Mouse (Mus musculus) MEL (cell line): ENCODE results near the gene Ptges3. TPM values are rescaled to one million over a fixed set of nuclear protein-coding genes. Genes with fewer than 3 reads are reported as not detected.
A peak's percentile ranks its signal among the peaks of the same experiment; 100 is the strongest.

Experiments
- DNase-seq: peaks from one replicate; pipeline ENCODE4 v3.0.0; 2011; ENCODE audit warnings: low read depth, low spot score
- H3K27ac ChIP-seq: 2 replicates; pipeline ENCODE4 v1.5.1; 2012; ENCODE audit warnings: low read depth, mild to moderate bottlenecking, control low read depth, low read length, moderate library complexity; ENCODE audit not compliant: control insufficient read depth
- H3K27me3 ChIP-seq, 2 experiments: fragments of 150-350 bp in 1 of 2; sonication (generic) in 1 of 2; 2 replicates each; pipeline ENCODE4 v1.6.1; 2012; ENCODE audit warnings: low read length in 2 of 2, mild to moderate bottlenecking in 2 of 2, improper control_type of control experiment in 1 of 2, moderate library complexity in 1 of 2; ENCODE audit not compliant: insufficient read depth in 2 of 2, control insufficient read depth in 1 of 2
- H3K36me3 ChIP-seq, 2 experiments: 2 replicates each; pipeline ENCODE4 v1.6.1; 2012 to 2014; ENCODE audit warnings: low read length in 2 of 2, improper control_type of control experiment in 1 of 2, inconsistent platforms in 1 of 2, mild to moderate bottlenecking in 1 of 2; ENCODE audit not compliant: insufficient read depth in 2 of 2, control insufficient read depth in 1 of 2
- H3K4me1 ChIP-seq, 2 experiments: fragments of 150-350 bp in 1 of 2; sonication (generic) in 1 of 2; 2 replicates each; pipeline ENCODE4 v1.6.1; 2012; ENCODE audit warnings: low read length in 2 of 2, improper control_type of control experiment in 1 of 2, mild to moderate bottlenecking in 1 of 2; ENCODE audit not compliant: insufficient read depth in 2 of 2, control insufficient read depth in 1 of 2
- H3K4me3 ChIP-seq, 2 experiments: fragments of 150-350 bp in 1 of 2; sonication (generic) in 1 of 2; 2 replicates each; pipeline ENCODE4 v1.5.1; 2012; ENCODE audit warnings: low read depth in 2 of 2, low read length in 2 of 2, mild to moderate bottlenecking in 2 of 2, moderate library complexity in 2 of 2, control low read depth in 1 of 2, improper control_type of control experiment in 1 of 2; ENCODE audit not compliant: control insufficient read depth in 1 of 2, insufficient read depth in 1 of 2
- H3K79me2 ChIP-seq: 2 replicates; pipeline ENCODE4 v1.6.1; 2012; ENCODE audit warnings: mild to moderate bottlenecking, low read length, moderate library complexity; ENCODE audit not compliant: control insufficient read depth, poor library complexity, insufficient read depth
- H3K9ac ChIP-seq: 2 replicates; pipeline ENCODE4 v1.6.1; 2012; ENCODE audit warnings: low read depth, mild to moderate bottlenecking, control low read depth, low read length, moderate library complexity; ENCODE audit not compliant: control insufficient read depth, poor library complexity, severe bottlenecking
- H3K9me3 ChIP-seq: fragments of 150-350 bp; sonication (generic); replicated peaks from 2 replicates; pipeline ENCODE4 v1.6.1; 2012; ENCODE audit warnings: mild to moderate bottlenecking, low read length, improper control_type of control experiment, moderate library complexity; ENCODE audit not compliant: insufficient read depth
- CHD1 ChIP-seq: IDR thresholded peaks from 2 replicates; pipeline ENCODE4 v1.6.1; 2012; ENCODE audit warnings: low read depth, mild to moderate bottlenecking, inconsistent platforms, low read length, improper control_type of control experiment
- CHD2 ChIP-seq: IDR thresholded peaks from 2 replicates; pipeline ENCODE4 v1.6.1; 2011; ENCODE audit warnings: low read length, improper control_type of control experiment
- CTCF ChIP-seq, 3 experiments: IDR thresholded peaks in 2 of 3; conservative IDR thresholded peaks in 1 of 3; 2 replicates each; pipeline ENCODE4 v1.5.1; 2011 to 2012; ENCODE audit warnings: low read length in 3 of 3, low read depth in 2 of 3, mild to moderate bottlenecking in 2 of 3, improper control_type of control experiment in 1 of 3, inconsistent platforms in 1 of 3, mixed read lengths in 1 of 3, moderate library complexity in 1 of 3; ENCODE audit not compliant: control insufficient read depth in 1 of 3, insufficient read depth in 1 of 3, poor library complexity in 1 of 3, severe bottlenecking in 1 of 3
- E2F4 ChIP-seq: IDR thresholded peaks from 2 replicates; pipeline ENCODE4 v1.6.1; 2011; ENCODE audit warnings: low read depth, low read length, improper control_type of control experiment, borderline replicate concordance
- ELF1 ChIP-seq: IDR thresholded peaks from 2 replicates; pipeline ENCODE4 v1.6.1; 2014; ENCODE audit warnings: low read depth, mild to moderate bottlenecking, inconsistent platforms, low read length, improper control_type of control experiment, moderate library complexity
- EP300 ChIP-seq, 2 experiments: IDR thresholded peaks; 2 replicates each; pipeline ENCODE4 v1.6.1; 2011; ENCODE audit warnings: improper control_type of control experiment in 2 of 2, low read length in 2 of 2, low read depth in 1 of 2, mild to moderate bottlenecking in 1 of 2
- ETS1 ChIP-seq: IDR thresholded peaks from 2 replicates; pipeline ENCODE4 v1.6.1; 2012; ENCODE audit warnings: low read depth, mild to moderate bottlenecking, inconsistent platforms, low read length, improper control_type of control experiment, moderate library complexity
- GABPA ChIP-seq: IDR thresholded peaks from 2 replicates; pipeline ENCODE4 v1.6.1; 2012; ENCODE audit warnings: low read depth, mild to moderate bottlenecking, inconsistent platforms, low read length, improper control_type of control experiment, moderate library complexity
- HCFC1 ChIP-seq: IDR thresholded peaks from 2 replicates; pipeline ENCODE4 v1.6.1; 2012; ENCODE audit warnings: low read depth, mild to moderate bottlenecking, inconsistent platforms, low read length, improper control_type of control experiment, moderate library complexity
- JUND ChIP-seq: IDR thresholded peaks from 2 replicates; pipeline ENCODE4 v1.6.1; 2011; ENCODE audit warnings: low read depth, mild to moderate bottlenecking, improper control_type of control experiment, low read length
- KAT2A ChIP-seq: conservative IDR thresholded peaks from 2 replicates; pipeline ENCODE4 v1.6.1; 2012; ENCODE audit warnings: low read depth, low read length, improper control_type of control experiment, inconsistent platforms
- MAFK ChIP-seq: IDR thresholded peaks from 2 replicates; pipeline ENCODE4 v1.6.1; 2011; ENCODE audit warnings: low read depth, mild to moderate bottlenecking, low read length, improper control_type of control experiment, borderline replicate concordance
- MAX ChIP-seq: IDR thresholded peaks from 2 replicates; pipeline ENCODE4 v1.6.1; 2011; ENCODE audit warnings: low read length, improper control_type of control experiment
- MAZ ChIP-seq: IDR thresholded peaks from 2 replicates; pipeline ENCODE4 v1.6.1; 2012; ENCODE audit warnings: low read depth, mild to moderate bottlenecking, inconsistent platforms, low read length, improper control_type of control experiment
- MEF2A ChIP-seq: IDR thresholded peaks from 2 replicates; pipeline ENCODE4 v1.6.1; 2014; ENCODE audit warnings: low read depth, mild to moderate bottlenecking, inconsistent platforms, low read length, improper control_type of control experiment; ENCODE audit not compliant: poor library complexity, insufficient replicate concordance, severe bottlenecking; ENCODE audit errors: extremely low read depth
- MXI1 ChIP-seq: IDR thresholded peaks from 2 replicates; pipeline ENCODE4 v1.6.1; 2011; ENCODE audit warnings: mild to moderate bottlenecking, low read depth, low read length, improper control_type of control experiment
- MYB ChIP-seq: IDR thresholded peaks from 2 replicates; pipeline ENCODE4 v1.6.1; 2011; ENCODE audit warnings: mild to moderate bottlenecking, low read depth, low read length, improper control_type of control experiment
- MYC ChIP-seq: IDR thresholded peaks from 2 replicates; pipeline ENCODE4 v1.6.1; 2011; ENCODE audit warnings: low read depth, mild to moderate bottlenecking, low read length, improper control_type of control experiment, moderate library complexity
- NELFE ChIP-seq: IDR thresholded peaks from 2 replicates; pipeline ENCODE4 v1.6.1; 2011; ENCODE audit warnings: low read depth, low read length, improper control_type of control experiment
- NRF1 ChIP-seq: IDR thresholded peaks from 2 replicates; pipeline ENCODE4 v1.6.1; 2014; ENCODE audit warnings: low read depth, mild to moderate bottlenecking, inconsistent platforms, low read length, improper control_type of control experiment, moderate library complexity; ENCODE audit not compliant: poor library complexity, insufficient read depth, severe bottlenecking
- POLR2A ChIP-seq, 2 experiments: IDR thresholded peaks; 2 replicates each; pipeline ENCODE4 v1.6.1; 2011 to 2012; ENCODE audit warnings: low read length in 2 of 2, mild to moderate bottlenecking in 2 of 2, control low read depth in 1 of 2, improper control_type of control experiment in 1 of 2, low read depth in 1 of 2, moderate library complexity in 1 of 2; ENCODE audit not compliant: control insufficient read depth in 1 of 2, insufficient read depth in 1 of 2, poor library complexity in 1 of 2
- POLR2AphosphoS2 ChIP-seq: IDR thresholded peaks from 2 replicates; pipeline ENCODE4 v1.6.1; 2011; ENCODE audit warnings: low read length, improper control_type of control experiment
- POLR2AphosphoS5 ChIP-seq: IDR thresholded peaks from 2 replicates; pipeline ENCODE4 v1.6.1; 2012; ENCODE audit warnings: low read depth, borderline replicate concordance, mild to moderate bottlenecking, inconsistent platforms, low read length, moderate library complexity, mixed read lengths
- RAD21 ChIP-seq: IDR thresholded peaks from 2 replicates; pipeline ENCODE4 v1.6.1; 2011; ENCODE audit warnings: mild to moderate bottlenecking, low read depth, low read length, improper control_type of control experiment
- RCOR1 ChIP-seq: IDR thresholded peaks from 2 replicates; pipeline ENCODE4 v1.6.1; 2012; ENCODE audit warnings: low read depth, mild to moderate bottlenecking, inconsistent platforms, low read length, improper control_type of control experiment
- SIN3A ChIP-seq: IDR thresholded peaks from 2 replicates; pipeline ENCODE4 v1.6.1; 2012; ENCODE audit warnings: low read length, improper control_type of control experiment, inconsistent platforms
- TAL1 ChIP-seq: IDR thresholded peaks from 2 replicates; pipeline ENCODE4 v1.6.1; 2012; ENCODE audit warnings: mild to moderate bottlenecking, inconsistent platforms, low read length, moderate library complexity, mixed read lengths
- TBP ChIP-seq: IDR thresholded peaks from 2 replicates; pipeline ENCODE4 v1.8.0; 2011; ENCODE audit warnings: low read depth, low read length, improper control_type of control experiment
- TCF12 ChIP-seq: IDR thresholded peaks from 2 replicates; pipeline ENCODE4 v1.6.1; 2014; ENCODE audit warnings: low read depth, mild to moderate bottlenecking, inconsistent platforms, low read length, improper control_type of control experiment, moderate library complexity
- UBTF ChIP-seq: IDR thresholded peaks from 2 replicates; pipeline ENCODE4 v1.6.1; 2012; ENCODE audit warnings: low read depth, mild to moderate bottlenecking, inconsistent platforms, low read length, improper control_type of control experiment, moderate library complexity, borderline replicate concordance; ENCODE audit not compliant: insufficient read depth
- USF2 ChIP-seq, 2 experiments: IDR thresholded peaks; 2 replicates each; pipeline ENCODE4 v1.6.1; 2011 to 2012; ENCODE audit warnings: improper control_type of control experiment in 2 of 2, low read length in 2 of 2, borderline replicate concordance in 1 of 2, inconsistent platforms in 1 of 2, low read depth in 1 of 2, mild to moderate bottlenecking in 1 of 2; ENCODE audit not compliant: insufficient read depth in 1 of 2
- ZKSCAN1 ChIP-seq: IDR thresholded peaks from 2 replicates; pipeline ENCODE4 v1.6.1; 2012; ENCODE audit warnings: low read depth, mild to moderate bottlenecking, inconsistent platforms, low read length, improper control_type of control experiment, moderate library complexity
- ZMIZ1 ChIP-seq: IDR thresholded peaks from 2 replicates; pipeline ENCODE4 v1.6.1; 2012; ENCODE audit warnings: low read depth, mild to moderate bottlenecking, inconsistent platforms, low read length, improper control_type of control experiment, moderate library complexity
- ZNF384 ChIP-seq: IDR thresholded peaks from 2 replicates; pipeline ENCODE4 v1.6.1; 2012; ENCODE audit warnings: low read depth, mild to moderate bottlenecking, inconsistent platforms, low read length, improper control_type of control experiment
- polyA plus RNA-seq, 2 experiments: library from polyadenylated mRNA; stranded (reverse) in 1 of 2; unstranded in 1 of 2; fragments of >175 nt in 1 of 2; fragments of >200 nt in 1 of 2; gene quantifications; 2 replicates each; pipeline versions ENCODE4 v1.2.1 to v1.2.4; 2012; ENCODE audit warnings: low replicate concordance in 2 of 2, low read depth in 1 of 2; ENCODE audit not compliant: insufficient read length in 2 of 2, insufficient read depth in 1 of 2, missing spikeins in 1 of 2
- total RNA-seq: library from RNA; depleted of rRNA; stranded (reverse); fragments of 300-350 nt; gene quantifications from 2 replicates; pipeline ENCODE4 v1.2.3, GENCODE M21; 2012

Ptges3 gene
- total and polyA plus RNA-seq, 3 experiments, result 216 to 627 (median 233) TPM

DNA sequence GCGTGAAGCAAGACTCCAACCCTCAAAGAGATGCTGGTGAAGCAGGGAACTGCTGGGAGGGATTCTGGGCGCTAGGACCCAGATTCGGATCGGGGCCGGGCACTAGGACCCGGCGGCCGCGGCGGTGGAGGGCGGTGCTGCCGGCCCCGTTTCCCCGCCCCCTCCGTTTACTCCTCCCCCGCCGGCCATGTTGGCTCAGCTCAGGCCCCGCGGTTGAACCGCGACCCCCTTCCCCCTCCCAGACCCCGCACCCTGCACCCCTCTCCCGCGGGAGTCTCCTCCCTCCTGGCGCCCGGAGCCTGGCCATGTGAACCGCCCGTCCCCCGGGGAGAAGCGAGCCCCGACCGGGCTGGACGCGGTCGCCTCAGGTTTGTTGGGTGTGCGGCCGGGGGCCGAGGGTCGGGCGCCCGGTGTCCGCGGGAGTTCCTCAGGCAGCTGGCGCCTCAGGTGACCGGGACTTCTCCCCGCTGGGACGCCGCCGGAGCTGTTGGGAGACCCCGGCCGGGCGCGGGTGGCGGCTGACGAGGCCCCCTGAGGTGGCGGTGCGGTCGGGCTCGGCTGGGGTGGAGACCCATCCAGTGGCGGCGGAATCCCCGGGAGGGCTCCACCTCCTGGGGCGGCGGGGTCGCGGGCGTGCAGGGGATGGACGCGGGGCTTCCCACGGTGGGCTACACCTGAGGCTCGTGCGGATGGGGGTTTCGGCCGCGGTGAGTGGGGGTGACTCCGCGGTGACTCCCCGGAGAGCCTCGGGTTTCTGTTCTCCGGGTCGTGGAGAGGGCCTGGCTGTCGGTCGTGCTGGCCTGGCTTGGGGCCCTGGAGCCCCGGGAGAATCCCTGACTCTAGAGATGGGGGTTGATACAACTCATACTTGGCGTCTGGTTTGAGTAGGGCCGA, 38.2 kb downstream of the Ptges3 start:
- Histone ChIP-seq H3K9me3 (no peaks in the 10 kb centered on the region), H3K4me3 (peak overlapping the region; percentile 61 to 93), H3K79me2 (peaks cover 28% of the 10 kb centered on the region)
- no peak for TF ChIP-seq MYB
- no peak for TF ChIP-seq NRF1
- TF ChIP-seq KAT2A, result no peak; the same call in 1 of the 2 replicates
- no peak; the same call in 1 of the 2 replicates for TF ChIP-seq GABPA
- TF ChIP-seq ZMIZ1, result no peak
- TF ChIP-seq E2F4, result no peak
- no peak for TF ChIP-seq MYC
- TF ChIP-seq ZKSCAN1, result no peak
- TF ChIP-seq HCFC1, result peak; percentile 84
- TF ChIP-seq CTCF (IDR thresholded peaks at IDR 0.05 in 2 of 3, conservative IDR thresholded peaks at IDR 0.05 in 1 of 3; ENCODE audit: control insufficient read depth in 1 of 3, insufficient read depth in 1 of 3, low read depth in 2 of 3, low read length in 3 of 3, poor library complexity in 1 of 3, severe bottlenecking in 1 of 3), result no peak; a peak in 2 of 6 replicates
- peak; percentile 40; the same call in 1 of the 2 replicates for TF ChIP-seq ELF1
- TF ChIP-seq ZNF384, result no peak
- peak; percentile 11 to 35; a peak in 1 of 4 replicates for TF ChIP-seq POLR2A (IDR thresholded peaks at IDR 0.05; ENCODE audit: control insufficient read depth in 1 of 2, insufficient read depth in 1 of 2, low read depth in 1 of 2, low read length in 2 of 2, poor library complexity in 1 of 2)
- TF ChIP-seq MAFK, result no peak
- no peak for TF ChIP-seq TAL1
- peak; percentile 88 for TF ChIP-seq MAZ
- TF ChIP-seq EP300 (IDR thresholded peaks at IDR 0.05; ENCODE audit: low read depth in 1 of 2, low read length in 2 of 2), result no peak; a peak in 1 of 4 replicates
- TF ChIP-seq MXI1, result peak; percentile 73
- TF ChIP-seq USF2 (IDR thresholded peaks at IDR 0.05; ENCODE audit: borderline replicate concordance in 1 of 2, insufficient read depth in 1 of 2, low read depth in 1 of 2, low read length in 2 of 2), result no peak
- 0 out of 2 replicates have a peak, but pooled peaks have one; percentile 76 for TF ChIP-seq UBTF
- peak; percentile 33; the same call in 1 of the 2 replicates for TF ChIP-seq TCF12
- TF ChIP-seq SIN3A, result peak; percentile 100
- TF ChIP-seq ETS1, result 0 out of 2 replicates have a peak, but pooled peaks have one; percentile 21
- TF ChIP-seq RCOR1, result no peak
- peak; percentile 65; the same call in 1 of the 2 replicates for TF ChIP-seq TBP
- no peak for TF ChIP-seq MEF2A
- 0 out of 2 replicates have a peak, but pooled peaks have one; percentile 30 for TF ChIP-seq MAX
- no peak for TF ChIP-seq POLR2AphosphoS2
- no peak for TF ChIP-seq JUND
- no peak for TF ChIP-seq RAD21
- no peak for TF ChIP-seq CHD2
- 0 out of 2 replicates have a peak, but pooled peaks have one; percentile 33 for TF ChIP-seq CHD1
- no peak for TF ChIP-seq NELFE
- no peak for TF ChIP-seq POLR2AphosphoS5

More for the DNA sequence above, 38.2 kb downstream of the Ptges3 start:
- DNase-seq, result peak; percentile 88
- peaks cover 0 to 16% of the 10 kb centered on the region in 2 experiments; a peak in 2 of 4 replicates for H3K36me3 ChIP-seq
- H3K27me3 ChIP-seq, result no peaks in the 10 kb centered on the region
- peak overlapping the region; percentile 91 for H3K9ac ChIP-seq
- peaks cover 10 to 16% of the 10 kb centered on the region in 2 experiments for H3K4me1 ChIP-seq
- no peak overlapping the region for H3K27ac ChIP-seq
